8 mouse cellular contexts compared by ENCODE assay signal in the genomic region with DNA sequence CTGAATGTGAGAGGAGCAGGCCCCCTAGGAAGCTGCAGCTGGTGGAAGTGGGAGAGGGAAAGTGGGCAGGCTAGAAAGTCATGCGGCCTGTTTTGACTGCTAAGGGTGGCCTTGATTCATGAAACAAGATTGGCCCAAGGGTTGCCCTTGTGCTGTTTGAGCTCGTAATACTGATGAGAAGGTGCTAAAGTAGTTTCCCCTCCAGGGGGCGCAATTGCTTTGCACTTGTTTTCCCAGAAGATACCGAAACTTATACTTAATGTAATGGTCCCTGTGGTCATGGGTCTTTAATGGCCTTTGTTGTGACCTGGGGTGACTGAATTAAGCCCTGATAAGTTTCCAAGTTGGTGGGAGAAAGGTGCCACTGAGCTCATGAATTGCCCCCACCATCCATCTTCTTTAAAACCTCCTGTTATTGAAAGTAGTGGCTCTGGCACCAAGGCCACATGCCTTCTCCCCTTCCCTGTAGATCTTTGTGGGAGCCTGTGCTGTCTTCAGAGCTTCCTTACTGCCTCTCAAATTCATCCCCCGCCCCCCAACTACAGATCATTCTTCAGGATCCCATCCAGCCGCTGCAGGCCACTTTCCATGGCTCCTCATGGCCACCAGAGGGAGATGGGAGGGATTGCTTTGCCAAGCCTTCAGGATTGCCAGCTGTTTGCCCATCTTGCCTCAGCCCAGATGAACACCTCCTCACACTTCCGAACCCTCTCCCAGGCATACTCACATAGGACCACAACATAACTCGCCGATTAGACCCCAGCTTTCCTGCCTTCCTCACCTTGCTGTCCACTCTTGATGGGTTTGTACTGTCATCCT. TPM values are rescaled to one million over a fixed set of nuclear protein-coding genes. Genes with fewer than 3 reads are reported as not detected.
DNase-seq lines count a peak whose midpoint lies in the region; ATAC-seq and TF ChIP-seq lines count a peak whose summit lies in the region.
"Had no signal": no experiment of that assay in that cellular context is flagged by ENCODE, and none has a peak within 500 bp of the region (broad histone marks: within the 10 kb centered on the region; RNA-seq: fewer than 3 reads in every experiment).

No protein-coding gene starts in this region.

- H3K9me3 ChIP-seq in limb, embryonic 13.5 days = no peaks in the 10 kb centered on the region
- H3K9me3 ChIP-seq: neural tube, embryonic 12.5 days had no signal

- peak; percentile 70 to 77 for DNase-seq in left cerebral cortex, postnatal 14 days (ENCODE audit: low spot score in 2 of 2)
- DNase-seq in left cerebral cortex, adult 8-10 months (ENCODE audit: low spot score in 2 of 2) = no peak
- peak; percentile 85 for DNase-seq in NIH3T3 (ENCODE audit: low read depth)
- DNase-seq in c-Kit-positive CD71-positive TER-119-negative erythroid progenitor cells, embryonic 14.5 days (ENCODE audit: low read depth) = peak; percentile 70
- peak; percentile 73 for DNase-seq in gastrocnemius, adult 2 months
- DNase-seq in naive thymus-derived CD4-positive, alpha-beta T cell, adult 2 months (ENCODE audit: low read depth) = peak; percentile 61

- peak; percentile 66 for TF ChIP-seq CTCF in gastrocnemius, adult 2 months (IDR thresholded peaks at IDR 0.05)

- H3K27ac ChIP-seq in gastrocnemius, adult 2 months = peak overlapping the region; percentile 78; the same call in 1 of the 2 replicates
- H3K27ac ChIP-seq in limb, embryonic 13.5 days = peak overlapping the region; percentile 65; the same call in 1 of the 2 replicates
- H3K27ac ChIP-seq: neural tube, embryonic 12.5 days had no signal

- intact Hi-C loops in left cerebral cortex, postnatal 14 days (cut with DNase I) = no loop called here
- intact Hi-C loops in gastrocnemius, adult 2 months (cut with DNase I) = no loop called here

- 68% methylated on average over 9 of the region's 9 CpGs for WGBS in limb, embryonic 13.5 days

- no peak overlapping the region for H3K9ac ChIP-seq in limb, embryonic 13.5 days
- H3K9ac ChIP-seq: neural tube, embryonic 12.5 days had no signal

- H3K27me3 ChIP-seq in limb, embryonic 13.5 days = no peaks in the 10 kb centered on the region
- H3K27me3 ChIP-seq: neural tube, embryonic 12.5 days had no signal

- H3K4me2 ChIP-seq in limb, embryonic 13.5 days (replicated peaks) = no peak overlapping the region
- H3K4me2 ChIP-seq: neural tube, embryonic 12.5 days had no signal

- H3K4me3 ChIP-seq in gastrocnemius, adult 2 months = peak overlapping the region; percentile 15; the same call in 1 of the 2 replicates
- no peak overlapping the region for H3K4me3 ChIP-seq in limb, embryonic 13.5 days
- H3K4me3 ChIP-seq: neural tube, embryonic 12.5 days had no signal

- ATAC-seq in limb, embryonic 13.5 days (ENCODE audit: low FRiP score, low read depth) = no peak

- H3K4me1 ChIP-seq in limb, embryonic 13.5 days = peaks cover 15% of the 10 kb centered on the region
- H3K4me1 ChIP-seq: neural tube, embryonic 12.5 days had no signal

- peaks cover 24% of the 10 kb centered on the region for H3K36me3 ChIP-seq in limb, embryonic 13.5 days

RNA-seq across cellular contexts. Expression of a gene that starts 11.1 kb away (rescaled TPM):
- 10 to 100 TPM; 22.4 to 24.5 TPM for total RNA-seq in left cerebral cortex, postnatal 14 days (2021)
- total RNA-seq in left cerebral cortex, adult 8-10 months (2022) = 10 to 100 TPM; 29.2 to 30.7 (median 30.4) TPM
- 10 to 100 TPM; 15.6 to 18.2 TPM for total RNA-seq in gastrocnemius, adult 2 months (2021)
- polyA plus RNA-seq in limb, embryonic 13.5 days (2015; fragmentation: Nextera tagmentation; extraction: Ambion mirVana) = 16.7 and 17.1 TPM in 2 replicates

Comparison
In these comparisons a context has a peak if more than half of its experiments do, and no peak if none do; other contexts are left out.
1. DNase-seq: peak in left cerebral cortex, postnatal 14 days (2 of 2), NIH3T3 (single experiment), c-Kit-positive CD71-positive TER-119-negative erythroid progenitor cells, embryonic 14.5 days (single experiment), gastrocnemius, adult 2 months (single experiment) and naive thymus-derived CD4-positive, alpha-beta T cell, adult 2 months (single experiment); none in left cerebral cortex, adult 8-10 months (0 of 2).